Mouse (Mus musculus) lung, adult 2 months (tissue): ENCODE results near the gene Mrps23.

ENCODE experiments used
- CTCF ChIP-seq: fragments of 200-500 bp; IDR thresholded peaks from 2 replicates; pipeline ENCODE4 v1.5.1; 2011; ENCODE audit warnings: mild to moderate bottlenecking, low read length, control low read depth; ENCODE audit not compliant: insufficient read depth
- POLR2A ChIP-seq: fragments of 200-500 bp; IDR thresholded peaks from 2 replicates; pipeline ENCODE4 v1.6.1; 2011; ENCODE audit warnings: low read depth, mild to moderate bottlenecking, control low read depth, low read length, borderline replicate concordance; ENCODE audit errors: extremely low read depth

DNA sequence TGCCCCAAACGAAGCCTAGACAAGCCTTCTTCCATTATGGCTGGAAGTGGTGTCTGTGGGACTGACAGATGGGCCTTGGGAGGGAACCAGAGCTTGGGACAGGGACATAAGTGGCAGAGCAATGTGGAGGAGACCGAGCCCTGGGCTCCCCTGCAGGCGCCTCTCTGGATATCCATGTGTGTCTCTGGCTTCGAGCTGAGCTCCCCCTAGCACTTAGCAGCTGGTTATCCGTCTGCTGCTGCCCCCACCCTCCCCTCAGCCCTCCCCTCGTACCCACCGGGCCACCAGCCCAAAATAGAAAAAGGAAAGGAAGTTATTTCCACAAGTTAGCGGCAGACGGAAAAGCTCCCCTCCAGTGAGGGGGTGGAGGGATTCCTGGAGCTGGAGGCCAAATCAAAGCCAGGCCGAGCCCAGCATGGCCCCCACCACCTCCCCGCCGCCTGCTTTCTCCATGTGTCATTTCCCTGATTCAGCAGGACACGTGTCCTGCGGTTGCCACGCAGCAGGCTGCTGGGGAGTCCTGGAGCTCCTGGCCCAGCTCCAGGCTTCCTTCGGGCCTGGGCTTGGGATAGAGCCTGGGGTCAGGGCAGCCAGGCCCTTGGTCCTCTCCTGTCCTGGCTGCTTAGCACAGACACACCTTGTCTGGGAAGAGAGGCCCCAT lies 23.1 kb upstream of the Mrps23 start:
- no peak for TF ChIP-seq POLR2A
- no peak for TF ChIP-seq CTCF
